Mouse (Mus musculus) limb, embryonic 12.5 days (tissue): Measurements from ENCODE around the gene Tmem212. TPM values are rescaled to one million over a fixed set of nuclear protein-coding genes. Genes with fewer than 3 reads are reported as not detected.

Experiments used
- ATAC-seq: fragments of 200-750 bp; cut with Nextera tagmentation; 2 replicates; pipeline ENCODE4 v1.8.0; 2017; ENCODE audit warnings: low read depth, moderate TSS enrichment; ENCODE audit not compliant: insufficient number of reproducible peaks, insufficient read depth, low FRiP score, low TSS enrichment
- H3K27ac ChIP-seq: fragments of 300-500 bp; sonication (generic); 2 replicates; pipeline ENCODE4 v1.5.1; 2016; ENCODE audit warnings: mild to moderate bottlenecking, moderate library complexity
- H3K27me3 ChIP-seq: fragments of 300-500 bp; sonication (generic); 2 replicates; pipeline ENCODE4 v1.6.1; 2016; ENCODE audit warnings: mild to moderate bottlenecking, moderate library complexity
- H3K36me3 ChIP-seq: fragments of 300-500 bp; sonication (generic); 2 replicates; pipeline ENCODE4 v1.6.1; 2016; ENCODE audit warnings: mild to moderate bottlenecking, moderate library complexity
- H3K4me1 ChIP-seq: fragments of 300-500 bp; sonication (generic); replicated peaks from 2 replicates; pipeline ENCODE4 v1.6.1; 2016
- H3K4me2 ChIP-seq: fragments of 300-500 bp; sonication (generic); 2 replicates; pipeline ENCODE4 v1.6.1; 2016; ENCODE audit warnings: mild to moderate bottlenecking, moderate library complexity
- H3K4me3 ChIP-seq: fragments of 300-500 bp; sonication (generic); replicated peaks from 2 replicates; pipeline ENCODE4 v1.5.1; 2016; ENCODE audit warnings: mild to moderate bottlenecking
- H3K9ac ChIP-seq: fragments of 300-500 bp; sonication (generic); replicated peaks from 2 replicates; pipeline ENCODE4 v1.6.1; 2016; ENCODE audit warnings: mild to moderate bottlenecking, moderate library complexity
- H3K9me3 ChIP-seq: fragments of 300-500 bp; sonication (generic); 2 replicates; pipeline ENCODE4 v1.6.1; 2016; ENCODE audit warnings: mild to moderate bottlenecking, moderate library complexity
- WGBS: fragments of 180-500 bp; shearing (Covaris S2); methylation state at CpG from one replicate; pipeline ENCODE4 v1.1.7; 2016; 5-methylcytosine and 5-hydroxymethylcytosine counted together
- polyA plus RNA-seq: library from polyadenylated mRNA; unstranded; fragments of >200 nt; fragmentation: Nextera tagmentation; extraction: Ambion mirVana; gene quantifications from 2 replicates; pipeline ENCODE4 v1.2.1, GENCODE M21; 2016

Tmem212 gene
- polyA plus RNA-seq, 1 experiment from 2014 or later: not detected

DNA sequence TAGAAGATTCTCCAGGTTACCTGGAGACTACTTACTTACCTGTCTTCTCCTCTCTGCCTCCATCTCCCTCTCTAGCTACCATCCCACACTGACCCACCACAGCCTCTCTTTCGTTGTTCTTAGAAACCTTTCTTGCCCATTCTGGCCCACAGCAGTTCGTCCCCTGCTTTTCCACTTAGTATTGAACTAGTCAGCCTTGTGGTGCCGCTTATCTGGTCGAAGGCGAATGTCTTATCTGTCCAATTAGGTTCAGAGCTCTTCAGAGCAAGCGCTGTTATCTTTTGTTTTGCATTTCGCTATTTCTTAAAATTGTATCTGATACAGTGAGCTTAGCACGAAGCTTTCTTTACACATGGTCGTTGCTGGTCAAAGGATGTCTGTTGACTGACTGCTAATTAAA, 56.9 kb downstream of the Tmem212 start:
- no peaks in the 10 kb centered on the region for H3K27me3 ChIP-seq
- no peak for ATAC-seq
- H3K4me1 ChIP-seq: 0 out of 2 replicates have a peak, but pooled peaks cover 3% of the 10 kb centered on the region
- no peaks in the 10 kb centered on the region for H3K36me3 ChIP-seq
- H3K9ac ChIP-seq: no peak overlapping the region
- H3K4me3 ChIP-seq: no peak overlapping the region
- H3K9me3 ChIP-seq: no peaks in the 10 kb centered on the region
- H3K4me2 ChIP-seq: no peak overlapping the region
- H3K27ac ChIP-seq: no peak overlapping the region
- 91% methylated on average over 9 of the region's 9 CpGs for WGBS

DNA sequence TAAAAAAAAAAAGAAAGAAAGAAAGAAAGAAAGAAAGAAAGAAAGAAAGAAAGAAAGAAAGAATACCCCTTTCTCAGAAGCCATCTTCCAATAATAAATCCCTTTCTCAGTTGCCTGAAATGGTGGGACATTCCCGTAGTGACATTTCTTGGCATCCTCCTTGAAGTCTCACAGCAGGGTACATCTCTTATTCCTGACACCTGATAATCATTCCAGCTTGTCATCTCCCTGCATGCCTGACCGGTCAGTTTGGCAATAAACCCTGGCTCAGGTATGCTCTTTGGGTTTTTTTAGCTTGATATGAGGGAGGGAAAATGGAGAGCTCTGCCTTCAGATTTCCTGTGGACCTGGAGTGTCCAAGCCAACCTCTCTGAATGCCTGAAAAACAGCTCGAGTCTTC, 59.9 kb downstream of the Tmem212 start:
- Histone ChIP-seq H3K4me3 (no peak overlapping the region), H3K27me3 (no peaks in the 10 kb centered on the region), H3K9me3 (no peaks in the 10 kb centered on the region), H3K4me2 (no peak overlapping the region), H3K9ac (no peak overlapping the region), H3K27ac (no peak overlapping the region), H3K36me3 (no peaks in the 10 kb centered on the region), H3K4me1 (0 out of 2 replicates have a peak, but pooled peaks cover 3% of the 10 kb centered on the region)
- WGBS: 75% methylated on average over 3 of the region's 3 CpGs
- no peak for ATAC-seq

DNA sequence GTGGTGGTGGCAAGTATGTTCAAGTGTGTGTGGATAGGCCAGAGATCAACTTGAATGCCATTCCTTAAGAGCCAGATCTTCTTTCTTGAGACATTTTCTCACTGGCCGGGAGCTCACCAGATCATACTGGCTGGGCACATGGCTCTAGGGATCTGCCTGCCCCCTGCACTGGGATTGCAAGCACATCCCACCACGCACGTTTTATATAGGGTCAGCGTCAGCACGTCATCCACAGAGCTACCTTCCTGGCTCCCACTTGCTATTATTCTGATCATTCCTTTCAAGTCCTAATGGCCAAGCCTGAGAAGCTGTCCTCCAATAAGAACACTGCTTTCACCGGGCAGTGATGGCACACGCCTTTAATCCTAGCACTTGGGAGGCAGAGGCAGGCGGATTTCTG, 60.4 kb downstream of the Tmem212 start:
- Histone ChIP-seq H3K9me3 (no peaks in the 10 kb centered on the region), H3K27me3 (no peaks in the 10 kb centered on the region), H3K4me2 (no peak overlapping the region), H3K9ac (no peak overlapping the region), H3K4me1 (0 out of 2 replicates have a peak, but pooled peaks cover 3% of the 10 kb centered on the region), H3K27ac (no peak overlapping the region), H3K36me3 (no peaks in the 10 kb centered on the region), H3K4me3 (no peak overlapping the region)
- 87% methylated on average over 8 of the region's 8 CpGs for WGBS
- ATAC-seq: no peak

DNA sequence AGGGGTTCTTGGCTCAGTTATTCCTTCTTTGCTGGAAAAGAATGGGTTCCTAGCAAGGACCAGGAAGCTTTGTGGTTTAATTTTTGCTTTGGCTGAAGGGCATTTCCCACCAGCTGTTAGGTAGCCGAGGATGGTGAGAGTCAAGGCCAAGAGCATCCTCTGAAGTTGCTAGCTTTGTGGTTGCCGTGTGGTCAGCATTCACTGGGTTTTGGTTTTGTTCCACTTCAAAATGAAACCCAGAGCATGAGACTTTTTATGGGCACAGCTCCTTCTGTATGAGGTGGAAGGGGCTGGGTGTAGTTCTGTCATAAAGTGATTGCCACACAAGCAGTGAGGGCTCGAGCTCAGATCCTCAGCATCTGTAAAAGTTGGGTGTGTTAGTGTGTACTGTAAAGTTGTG, 67.4 kb downstream of the Tmem212 start:
- H3K9ac ChIP-seq: no peak overlapping the region
- H3K27ac ChIP-seq: no peak overlapping the region
- ATAC-seq: no peak
- 0 out of 2 replicates have a peak, but pooled peaks cover 3% of the 10 kb centered on the region for H3K4me1 ChIP-seq
- H3K27me3 ChIP-seq: no peaks in the 10 kb centered on the region
- H3K4me2 ChIP-seq: no peak overlapping the region
- 65% methylated on average over 3 of the region's 3 CpGs for WGBS
- H3K9me3 ChIP-seq: no peaks in the 10 kb centered on the region
- no peak overlapping the region for H3K4me3 ChIP-seq
- no peaks in the 10 kb centered on the region for H3K36me3 ChIP-seq

DNA sequence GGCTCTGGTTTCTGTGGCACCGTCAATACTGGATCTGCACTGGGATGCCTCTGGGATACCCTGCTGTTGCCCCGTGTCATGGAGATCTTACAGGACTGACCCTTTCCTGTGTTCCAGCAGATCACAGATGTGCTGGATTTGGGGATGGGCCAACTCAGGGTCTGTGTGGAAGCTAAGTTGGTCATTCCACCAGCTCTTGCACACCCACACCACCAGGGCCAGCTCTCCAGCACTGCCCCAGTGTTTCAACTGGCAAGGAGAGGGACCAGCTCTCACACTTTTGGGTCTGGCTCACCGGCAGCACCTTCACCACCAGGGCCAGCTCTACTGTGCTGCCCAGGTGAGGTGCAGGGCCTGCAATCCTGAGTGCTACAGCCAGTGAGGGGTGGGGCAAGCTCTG, 68.9 kb downstream of the Tmem212 start:
- Histone ChIP-seq H3K9ac (no peak overlapping the region), H3K4me3 (no peak overlapping the region), H3K9me3 (no peaks in the 10 kb centered on the region), H3K27ac (no peak overlapping the region), H3K4me1 (0 out of 2 replicates have a peak, but pooled peaks cover 3% of the 10 kb centered on the region), H3K4me2 (no peak overlapping the region), H3K27me3 (no peaks in the 10 kb centered on the region), H3K36me3 (no peaks in the 10 kb centered on the region)
- WGBS: 79% methylated on average over 3 of the region's 3 CpGs
- ATAC-seq: no peak

DNA sequence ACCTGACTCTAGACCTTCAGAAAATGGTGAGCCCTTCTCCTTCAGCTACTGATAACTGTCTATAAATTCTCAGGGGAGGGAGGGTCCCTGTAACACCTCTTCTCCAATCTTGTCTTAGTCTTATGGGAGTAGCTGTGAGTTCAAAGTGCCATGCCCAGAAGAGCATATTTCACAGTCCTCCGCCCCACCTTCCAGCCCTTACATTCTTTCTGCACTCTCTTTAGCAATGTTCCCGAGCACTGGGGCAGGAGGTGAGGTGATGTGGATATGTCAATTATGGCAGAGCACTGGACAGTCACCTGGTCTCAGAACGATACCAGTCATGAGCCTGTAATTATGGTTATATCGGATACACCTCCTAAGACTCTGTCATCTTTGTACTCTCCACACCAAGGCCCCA, 70.2 kb downstream of the Tmem212 start:
- no peaks in the 10 kb centered on the region for H3K27me3 ChIP-seq
- ATAC-seq: no peak
- WGBS: 83% methylated on average over 4 of the region's 4 CpGs

More for the DNA sequence above, 70.2 kb downstream of the Tmem212 start:
- Histone ChIP-seq H3K9ac (no peak overlapping the region), H3K4me1 (0 out of 2 replicates have a peak, but pooled peaks cover 3% of the 10 kb centered on the region), H3K4me2 (no peak overlapping the region), H3K9me3 (no peaks in the 10 kb centered on the region), H3K27ac (no peak overlapping the region), H3K4me3 (no peak overlapping the region), H3K36me3 (no peaks in the 10 kb centered on the region)

Other genes with a start within 250 kb of the Tmem212 start
- gene Fndc3b, start 185.1 kb downstream of the Tmem212 start, polyA plus RNA-seq: 20.3 and 23.0 TPM in 2 replicates
- 2.6 and 2.8 TPM in 2 replicates for gene Pld1, start 42.3 kb upstream of the Tmem212 start, polyA plus RNA-seq